9 mouse cellular contexts compared by ENCODE assay signal in the genomic region with DNA sequence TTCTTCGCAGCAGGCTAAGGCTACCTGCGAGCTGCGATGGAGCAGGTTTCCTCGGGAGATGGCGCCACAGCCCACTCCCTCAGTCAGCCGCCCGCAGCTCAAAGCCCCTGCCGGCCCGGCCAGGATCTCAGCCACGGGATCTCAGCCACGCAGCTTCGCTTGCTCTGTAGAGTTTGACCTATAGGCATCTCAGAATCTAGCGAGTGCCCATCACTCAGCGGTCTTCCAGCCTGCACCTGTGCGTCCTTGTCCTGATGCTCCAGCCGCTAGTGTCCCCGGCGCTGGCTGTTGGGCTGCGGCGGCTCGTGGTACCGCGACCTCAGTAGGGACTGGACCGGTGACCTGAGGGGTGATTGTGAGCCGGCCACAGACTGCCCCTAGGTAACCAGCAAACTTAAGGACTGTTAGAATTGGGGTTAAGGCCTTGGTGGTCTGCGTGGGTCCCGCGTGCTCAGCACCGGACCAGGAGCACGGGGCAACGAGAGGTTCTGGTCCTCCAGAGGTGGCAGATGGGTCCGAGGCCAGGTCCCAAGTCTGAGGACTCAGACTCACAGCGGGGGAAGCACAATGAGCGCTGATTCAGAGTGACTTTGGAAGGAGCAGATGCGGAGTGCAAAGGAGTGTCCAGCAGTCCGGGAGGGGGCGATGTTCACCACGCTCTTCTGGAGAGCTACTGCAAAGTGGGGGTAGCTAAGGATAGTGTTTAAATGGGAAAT. TPM values are rescaled to one million over a fixed set of nuclear protein-coding genes. Genes with fewer than 3 reads are reported as not detected.
A peak's percentile ranks its signal among the peaks of the same experiment; 100 is the strongest.
DNase-seq lines count a peak whose midpoint lies in the region; ATAC-seq and TF ChIP-seq lines count a peak whose summit lies in the region.
"Had no signal": no experiment of that assay in that cellular context is flagged by ENCODE, and none has a peak within 500 bp of the region (broad histone marks: within the 10 kb centered on the region; RNA-seq: fewer than 3 reads in every experiment).

No protein-coding gene starts in this region.

- H3K36me3 ChIP-seq in embryonic facial prominence, embryonic 11.5 days (replicated peaks; ENCODE audit: control insufficient read depth, insufficient read depth, low read depth, low read length): no peaks in the 10 kb centered on the region
- no peaks in the 10 kb centered on the region for H3K36me3 ChIP-seq in intestine, embryonic 16.5 days (ENCODE audit: control insufficient read depth, insufficient read depth, low read length)
- no peaks in the 10 kb centered on the region for H3K36me3 ChIP-seq in lung, postnatal 0 days (ENCODE audit: insufficient read depth, low read length)

- no peak for DNase-seq in cerebellum, adult 2 months
- DNase-seq in cerebellum, adult 11-12 months: no peak
- DNase-seq in embryonic facial prominence, embryonic 11.5 days (ENCODE audit: low spot score): peak; percentile 84
- peak; percentile 46 for DNase-seq in lung, postnatal 0 days (ENCODE audit: low spot score)
- DNase-seq in testis, postnatal 10 days (ENCODE audit: low spot score): peak; percentile 67
- no peak for DNase-seq in thymus, adult 18-20 months
- no peak for DNase-seq in frontal cortex, postnatal 36 days (ENCODE audit: low spot score in 2 of 2)

- H3K4me1 ChIP-seq in cerebellum, adult 2 months (ENCODE audit: control insufficient read depth, insufficient read depth, low read length): no peaks in the 10 kb centered on the region
- H3K4me1 ChIP-seq in embryonic facial prominence, embryonic 11.5 days (ENCODE audit: control insufficient read depth, insufficient read depth, low read length): no peaks in the 10 kb centered on the region
- H3K4me1 ChIP-seq in intestine, embryonic 16.5 days (ENCODE audit: control insufficient read depth, insufficient read depth, low read length): 0 out of 2 replicates have a peak, but pooled peaks cover 3% of the 10 kb centered on the region
- no peaks in the 10 kb centered on the region for H3K4me1 ChIP-seq in lung, postnatal 0 days (ENCODE audit: insufficient read depth, low read depth, low read length)

- 0 out of 2 replicates have a peak, but pooled peaks have one; percentile 12 for TF ChIP-seq CTCF in cerebellum, adult 2 months (IDR thresholded peaks at IDR 0.05; ENCODE audit: borderline replicate concordance, insufficient read depth, low read depth, low read length)
- TF ChIP-seq CTCF in lung, postnatal 0 days (IDR thresholded peaks at IDR 0.05): peak; percentile 68

- no peaks in the 10 kb centered on the region; the same call in 1 of the 2 replicates for H3K27me3 ChIP-seq in cerebellum, adult 2 months (ENCODE audit: control insufficient read depth, insufficient read depth, low read length)
- peaks cover 31% of the 10 kb centered on the region for H3K27me3 ChIP-seq in embryonic facial prominence, embryonic 11.5 days (ENCODE audit: control insufficient read depth, insufficient read depth, low read length)
- H3K27me3 ChIP-seq in intestine, embryonic 16.5 days (replicated peaks; ENCODE audit: control insufficient read depth, insufficient read depth, low read length): peaks cover 42% of the 10 kb centered on the region
- H3K27me3 ChIP-seq in lung, postnatal 0 days (replicated peaks; ENCODE audit: insufficient read depth, low read length): peaks cover 43% of the 10 kb centered on the region

- H3K4me3 ChIP-seq in cerebellum, adult 2 months (replicated peaks; ENCODE audit: insufficient read depth, low read depth, low read length): no peak overlapping the region
- peak overlapping the region; percentile 28 for H3K4me3 ChIP-seq in embryonic facial prominence, embryonic 11.5 days (ENCODE audit: low read depth, low read length)
- H3K4me3 ChIP-seq in intestine, embryonic 16.5 days (ENCODE audit: low read length): peak overlapping the region; percentile 33
- no peak overlapping the region for H3K4me3 ChIP-seq in lung, postnatal 0 days (ENCODE audit: low read depth, low read length)

- no peak for TF ChIP-seq EP300 in lung, postnatal 0 days (IDR thresholded peaks at IDR 0.05)

- H3K9ac ChIP-seq in embryonic facial prominence, embryonic 11.5 days (replicated peaks; ENCODE audit: low read length): peak overlapping the region; percentile 46
- no peak overlapping the region for H3K9ac ChIP-seq in intestine, embryonic 16.5 days (ENCODE audit: low read depth, low read length)
- no peak overlapping the region for H3K9ac ChIP-seq in lung, postnatal 0 days (replicated peaks; ENCODE audit: low read depth)

- WGBS in cerebellum, adult 2 months: 2% methylated on average over 38 of the region's 38 CpGs
- under 1% methylated on average over 38 of the region's 38 CpGs for WGBS in embryonic facial prominence, embryonic 11.5 days
- under 1% methylated on average over 38 of the region's 38 CpGs for WGBS in intestine, embryonic 16.5 days
- 3% methylated on average over 38 of the region's 38 CpGs for WGBS in lung, postnatal 0 days

- peak; percentile 83; the same call in 1 of the 2 replicates for ATAC-seq in embryonic facial prominence, embryonic 11.5 days (replicated peaks; ENCODE audit: insufficient number of reproducible peaks, low FRiP score, low TSS enrichment, low read depth)
- ATAC-seq in intestine, embryonic 16.5 days: no peak
- peak; percentile 44 for ATAC-seq in lung, postnatal 0 days

- no peak for TF ChIP-seq POLR2A in cerebellum, adult 2 months (IDR thresholded peaks at IDR 0.05; ENCODE audit: borderline replicate concordance, insufficient read depth, low read length)

- no peaks in the 10 kb centered on the region for H3K9me3 ChIP-seq in embryonic facial prominence, embryonic 11.5 days (replicated peaks; ENCODE audit: control insufficient read depth, low read length)
- no peaks in the 10 kb centered on the region for H3K9me3 ChIP-seq in intestine, embryonic 16.5 days (ENCODE audit: control insufficient read depth, low read length)
- no peaks in the 10 kb centered on the region for H3K9me3 ChIP-seq in lung, postnatal 0 days (ENCODE audit: low read length)

- peak overlapping the region; percentile 84 for H3K4me2 ChIP-seq in embryonic facial prominence, embryonic 11.5 days (ENCODE audit: low read depth, low read length)
- peak overlapping the region; percentile 36 for H3K4me2 ChIP-seq in intestine, embryonic 16.5 days (ENCODE audit: low read depth, low read length)
- H3K4me2 ChIP-seq in lung, postnatal 0 days (replicated peaks; ENCODE audit: low read depth, low read length): peak overlapping the region; percentile 9

- H3K27ac ChIP-seq in cerebellum, adult 2 months (ENCODE audit: insufficient read depth, low read length): no peak overlapping the region
- no peak overlapping the region for H3K27ac ChIP-seq in embryonic facial prominence, embryonic 11.5 days (replicated peaks; ENCODE audit: low read depth, low read length)
- no peak overlapping the region for H3K27ac ChIP-seq in intestine, embryonic 16.5 days (ENCODE audit: low read length)
- no peak overlapping the region for H3K27ac ChIP-seq in lung, postnatal 0 days (ENCODE audit: low read length)

RNA-seq across cellular contexts. Expression of gene Pax9, which starts 10.3 kb away (rescaled TPM):
- not detected in 2 replicates for polyA plus RNA-seq in cerebellum, adult 2 months (2012; rRNA removed)
- 10.5 and 11.9 TPM in 2 replicates for polyA plus RNA-seq in embryonic facial prominence, embryonic 11.5 days (2014; fragmentation: Nextera tagmentation; extraction: Ambion mirVana)
- polyA plus RNA-seq in intestine, embryonic 16.5 days (2015; fragmentation: Nextera tagmentation; extraction: Ambion mirVana): not detected in 2 replicates
- 0.05 and 0.11 TPM in 2 replicates for polyA plus RNA-seq in lung, postnatal 0 days (2015; fragmentation: Nextera tagmentation; extraction: Ambion mirVana)
- polyA plus RNA-seq: small intestine, adult 2 months had no signal

Comparison
In these comparisons a context has a peak if more than half of its experiments do, and no peak if none do; other contexts are left out.
1. DNase-seq: peak in embryonic facial prominence, embryonic 11.5 days (single experiment), lung, postnatal 0 days (single experiment) and testis, postnatal 10 days (single experiment); none in cerebellum, adult 2 months (0 of 2), cerebellum, adult 11-12 months (single experiment), thymus, adult 18-20 months (0 of 2) and frontal cortex, postnatal 36 days (0 of 2).
2. H3K4me3 ChIP-seq: peak in embryonic facial prominence, embryonic 11.5 days (single experiment) and intestine, embryonic 16.5 days (single experiment); none in cerebellum, adult 2 months (single experiment) and lung, postnatal 0 days (single experiment).
3. H3K4me2 ChIP-seq: peak in every context shown above with its lines; median percentile 84 in embryonic facial prominence, embryonic 11.5 days; 36 in intestine, embryonic 16.5 days; 9 in lung, postnatal 0 days.
4. RNA of gene Pax9, which starts 10.3 kb away (polyA plus RNA-seq): 10.5 to 11.9 TPM in embryonic facial prominence, embryonic 11.5 days; 0.05 to 0.11 TPM in lung, postnatal 0 days, not detected in intestine, embryonic 16.5 days and not detected in cerebellum, adult 2 months; every median in the first group is over 10 times any median in the second.